Mouse (Mus musculus) urinary bladder, postnatal 10 days (tissue): Measurements from ENCODE around the gene Tprkb.
"Not testable (repeated sequence)": the region's sequence is repeated elsewhere in the genome, so short reads cannot be mapped to it uniquely, and the experiment has no call there.

ENCODE experiments used
- DNase-seq: peaks from one replicate; pipeline ENCODE4 v3.0.0; 2022; ENCODE audit warnings: low spot score

Tprkb gene

DNA sequence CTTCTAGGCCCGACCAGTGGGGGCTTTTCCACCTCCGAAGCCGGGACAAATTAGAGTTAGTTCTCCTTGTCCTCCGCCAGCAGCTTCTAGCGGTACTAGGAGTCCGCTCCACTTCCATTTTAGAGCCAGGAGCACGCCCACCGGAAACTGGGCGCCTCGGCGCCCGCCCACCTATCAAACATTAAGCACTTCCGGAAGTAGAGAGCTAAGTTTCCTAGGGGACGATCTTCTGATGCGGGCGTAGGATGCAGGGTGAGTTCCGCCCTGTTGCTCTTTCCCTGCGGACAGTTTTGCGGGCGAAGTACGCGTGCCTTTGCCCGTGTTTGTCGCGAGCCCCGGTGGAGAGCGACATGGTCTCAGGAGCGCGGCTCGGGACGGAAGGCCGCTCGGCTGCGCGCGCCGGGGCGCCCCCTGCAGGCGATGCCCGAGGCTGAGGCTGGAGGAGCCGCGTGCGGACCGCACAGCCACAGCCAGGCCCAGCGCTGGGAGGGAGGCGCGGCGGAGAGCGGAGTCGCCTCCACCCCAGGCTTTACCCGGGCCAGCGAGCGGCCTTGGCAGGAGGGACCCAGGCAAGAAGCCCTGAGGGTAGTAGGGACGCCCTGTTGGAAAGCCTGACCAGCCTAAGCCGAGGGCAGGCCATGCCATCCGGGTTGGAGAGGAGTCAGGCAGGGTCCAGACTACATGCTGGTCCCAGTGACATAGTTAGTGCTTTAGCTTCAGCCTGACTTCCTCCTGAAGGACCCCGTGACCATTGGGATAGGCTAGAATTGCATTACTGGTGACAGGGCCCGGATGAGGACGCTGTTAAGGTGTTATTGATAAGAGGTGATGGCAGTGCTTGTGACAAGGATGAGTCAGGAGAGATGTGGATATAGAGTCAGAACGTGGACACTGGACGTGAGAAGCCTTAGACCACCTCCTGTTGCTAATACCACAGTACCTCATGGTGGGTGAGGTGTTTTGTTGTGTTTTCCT lies 4.2 kb downstream of the Tprkb start, which contains the start of gene Nat8f1:
Gene Nat8f1 (minus strand): TSS at position 149 of the 975 bp plus-strand sequence.
- not testable (repeated sequence) for DNase-seq

DNA sequence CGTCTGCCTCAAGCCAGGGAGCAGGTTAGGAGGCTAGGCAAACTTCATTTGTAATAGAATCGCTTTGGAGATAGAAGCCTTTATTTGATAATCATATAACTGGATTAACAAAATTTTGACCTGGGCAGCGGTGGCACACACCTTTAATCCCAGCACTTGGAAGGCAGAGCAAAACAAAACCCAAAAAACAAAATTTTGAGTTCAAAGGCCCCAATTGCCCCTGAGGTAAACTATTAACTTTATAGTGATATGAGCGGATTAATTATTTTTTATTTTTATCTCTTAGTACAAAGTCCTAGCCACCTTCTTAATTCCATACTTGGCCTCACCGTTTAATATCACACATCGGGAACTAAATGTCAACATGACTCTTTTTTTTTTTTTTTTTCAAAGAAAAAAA lies 4.9 kb downstream of the Tprkb start:
- DNase-seq = no peak

DNA sequence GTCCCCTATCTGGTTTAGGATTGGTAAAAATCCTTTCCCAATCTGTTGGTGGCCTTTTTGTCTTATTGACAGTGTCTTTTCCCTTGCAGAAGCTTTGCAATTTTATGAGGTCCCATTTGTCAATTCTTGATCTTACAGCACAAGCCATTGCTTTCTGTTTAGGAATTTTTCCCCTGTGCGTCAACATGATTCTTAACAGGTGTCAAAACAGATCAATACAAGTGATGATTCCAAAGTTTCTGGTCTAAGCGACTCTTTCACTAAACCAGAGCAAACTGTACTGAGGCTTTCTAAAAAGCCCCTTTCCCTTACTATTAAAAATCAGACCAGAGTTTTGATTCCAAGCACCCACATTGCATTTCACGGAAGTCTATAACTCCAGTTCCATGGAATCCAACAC lies 6.7 kb downstream of the Tprkb start:
- DNase-seq = not testable (repeated sequence)

DNA sequence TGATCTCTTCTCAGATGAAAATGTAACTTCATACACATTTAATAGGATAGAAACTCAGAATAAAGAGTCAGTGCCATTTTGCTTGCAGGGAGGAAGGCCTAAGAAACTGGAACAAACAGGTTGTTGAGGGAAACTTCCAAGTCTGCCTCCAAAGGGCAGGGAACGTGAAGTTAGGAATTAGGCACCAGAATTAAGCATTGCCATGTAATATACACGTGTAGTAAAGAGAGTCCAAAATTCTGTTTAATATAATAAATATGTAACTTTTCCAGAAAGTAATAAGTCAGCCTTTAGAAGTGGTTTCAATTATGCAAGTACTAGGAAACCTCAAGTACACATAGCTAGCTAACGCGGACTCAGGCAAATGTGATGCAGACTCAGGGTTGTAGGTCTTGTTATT lies 7.7 kb downstream of the Tprkb start:
- DNase-seq = no peak

DNA sequence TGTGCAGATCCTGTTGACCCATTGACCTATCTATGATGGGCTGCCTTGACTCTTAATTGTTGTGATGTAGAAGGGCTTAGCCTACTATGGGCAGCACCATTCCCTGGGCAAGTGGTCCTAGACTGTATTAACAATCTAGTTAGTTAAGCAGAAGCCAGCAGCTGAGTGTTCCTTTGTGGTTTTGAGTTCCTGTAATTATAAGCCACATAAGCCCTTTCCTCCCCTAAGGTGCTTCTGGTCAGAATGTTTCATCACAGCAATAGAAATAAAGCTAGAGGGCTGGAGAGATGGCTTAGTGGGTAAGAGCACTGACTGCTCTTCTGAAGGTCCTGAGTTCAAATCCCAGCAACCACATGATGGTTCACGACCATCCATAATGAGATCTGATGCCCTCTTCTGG lies 12.0 kb downstream of the Tprkb start:
- no peak for DNase-seq

DNA sequence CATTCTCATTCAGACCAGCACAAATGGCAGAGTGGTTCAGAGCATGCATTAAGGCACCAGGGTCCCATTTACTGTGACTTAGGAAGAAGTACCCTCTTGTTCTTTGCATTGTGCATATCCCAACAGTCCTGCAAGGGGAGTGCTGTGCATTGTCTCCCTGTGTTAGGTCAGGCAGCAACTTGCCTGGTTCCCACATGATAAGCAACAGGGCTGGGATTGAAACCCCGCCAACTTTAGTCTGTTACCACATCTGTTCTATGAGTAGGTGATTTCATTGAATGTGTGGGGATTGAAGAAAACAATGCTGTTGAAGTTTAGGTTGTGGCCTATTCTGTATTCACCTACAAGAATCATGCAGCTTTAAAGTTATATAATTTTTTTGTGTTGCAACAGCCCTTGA lies 15.0 kb downstream of the Tprkb start:
- DNase-seq = no peak

DNA sequence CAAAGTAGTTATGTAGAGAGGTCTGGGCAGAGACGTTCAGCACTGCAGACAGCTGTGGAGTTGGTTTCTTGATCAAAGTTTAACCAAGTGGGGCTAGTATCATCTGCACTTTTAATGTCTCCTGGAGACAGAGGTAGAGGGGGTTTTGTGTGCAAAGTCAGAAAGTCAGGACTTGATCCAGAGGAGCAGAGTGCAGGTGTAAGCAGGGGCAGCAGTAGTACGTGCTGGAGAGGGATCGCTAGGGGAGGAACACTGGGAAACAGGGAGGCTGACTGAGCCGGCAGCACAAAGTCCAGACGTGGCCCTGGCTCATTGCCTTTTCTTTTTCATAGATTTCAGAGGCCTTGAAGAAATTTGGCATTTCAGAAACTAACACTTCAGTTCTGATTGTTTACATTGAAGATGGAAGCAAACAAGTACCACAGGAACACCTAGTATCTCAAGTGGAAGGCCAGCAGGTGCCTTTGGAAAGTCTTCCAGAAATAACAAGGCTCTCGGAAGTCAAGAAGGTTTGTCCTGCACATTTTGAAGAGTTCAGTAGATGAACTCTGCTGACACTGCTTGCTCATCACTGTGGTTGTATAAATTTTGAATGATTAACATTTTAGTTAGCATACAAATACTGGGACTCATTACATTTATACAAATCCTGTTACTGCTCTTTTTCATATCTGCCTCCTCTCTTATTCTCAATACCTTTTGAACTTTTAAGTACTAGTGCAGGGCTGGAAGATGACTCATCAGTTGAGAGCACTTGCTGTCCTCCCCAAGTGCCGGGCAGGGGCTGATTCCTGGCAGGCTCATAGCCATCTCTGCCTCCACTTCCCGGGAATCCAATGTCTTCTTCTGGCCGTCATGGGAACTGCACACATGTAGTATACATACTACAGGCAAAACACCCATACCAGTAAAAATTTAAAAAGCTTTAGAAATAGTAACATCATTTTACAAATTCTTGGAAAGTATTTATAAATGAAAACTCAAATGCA lies 16.1 kb downstream of the Tprkb start:
- DNase-seq = no peak

DNA sequence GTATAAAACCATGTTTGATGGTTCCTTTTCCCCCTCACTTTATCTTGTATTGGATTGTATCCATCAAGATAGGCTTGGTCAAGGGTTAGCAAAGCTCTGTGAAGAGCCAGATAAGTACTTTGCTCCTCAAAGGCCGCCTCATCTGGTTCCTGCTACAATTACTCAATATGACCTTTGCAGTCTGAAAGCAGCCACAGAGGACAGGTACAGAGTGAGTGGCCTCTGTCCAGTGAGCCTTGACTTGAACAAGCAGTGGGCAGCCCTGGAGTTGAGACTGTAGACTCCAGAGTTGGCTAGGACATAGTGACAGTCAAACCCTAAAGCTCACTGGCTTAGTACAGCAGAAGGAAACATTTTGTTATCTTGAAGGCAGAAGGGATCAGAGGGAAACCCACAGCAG lies 17.6 kb downstream of the Tprkb start:
- DNase-seq = no peak

DNA sequence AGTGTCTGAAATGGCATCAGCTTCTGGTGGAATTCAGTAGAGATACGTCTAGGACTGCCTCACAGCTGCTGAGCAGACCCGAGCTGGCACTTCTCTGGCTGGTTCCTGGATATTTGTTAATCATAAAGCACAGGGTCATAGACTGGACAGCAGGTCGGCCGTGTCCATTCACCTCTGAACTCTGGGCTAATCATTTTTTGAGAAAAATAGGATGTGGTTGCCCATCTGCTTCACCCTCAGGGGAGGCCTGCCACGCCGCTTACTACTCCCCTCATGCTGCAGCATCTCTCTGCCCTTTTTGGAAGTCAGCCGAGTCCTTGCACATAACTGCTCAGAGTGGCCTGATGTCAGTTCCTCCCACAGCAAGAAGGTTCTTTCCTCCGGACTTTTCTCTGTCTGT lies 22.4 kb downstream of the Tprkb start:
- DNase-seq = no peak

DNA sequence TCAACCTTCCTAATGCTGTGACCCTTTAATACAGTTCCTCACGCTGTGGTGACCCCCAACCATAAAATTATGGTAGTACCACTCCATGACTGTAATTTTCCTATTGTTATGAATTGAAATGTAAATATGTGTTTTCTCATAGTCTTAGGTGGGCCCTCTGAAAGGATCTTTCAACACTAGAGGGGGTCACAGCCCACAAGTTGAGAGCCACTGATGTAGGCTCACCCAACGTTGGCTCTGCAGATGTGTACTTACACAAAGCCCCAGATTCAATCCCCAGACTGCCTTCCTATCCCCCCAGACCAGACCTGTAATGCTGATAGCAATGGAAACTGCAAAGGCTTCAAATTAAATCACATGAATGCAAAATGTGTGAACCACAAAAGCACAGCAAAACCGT lies 24.0 kb downstream of the Tprkb start:
- DNase-seq = no peak

DNA sequence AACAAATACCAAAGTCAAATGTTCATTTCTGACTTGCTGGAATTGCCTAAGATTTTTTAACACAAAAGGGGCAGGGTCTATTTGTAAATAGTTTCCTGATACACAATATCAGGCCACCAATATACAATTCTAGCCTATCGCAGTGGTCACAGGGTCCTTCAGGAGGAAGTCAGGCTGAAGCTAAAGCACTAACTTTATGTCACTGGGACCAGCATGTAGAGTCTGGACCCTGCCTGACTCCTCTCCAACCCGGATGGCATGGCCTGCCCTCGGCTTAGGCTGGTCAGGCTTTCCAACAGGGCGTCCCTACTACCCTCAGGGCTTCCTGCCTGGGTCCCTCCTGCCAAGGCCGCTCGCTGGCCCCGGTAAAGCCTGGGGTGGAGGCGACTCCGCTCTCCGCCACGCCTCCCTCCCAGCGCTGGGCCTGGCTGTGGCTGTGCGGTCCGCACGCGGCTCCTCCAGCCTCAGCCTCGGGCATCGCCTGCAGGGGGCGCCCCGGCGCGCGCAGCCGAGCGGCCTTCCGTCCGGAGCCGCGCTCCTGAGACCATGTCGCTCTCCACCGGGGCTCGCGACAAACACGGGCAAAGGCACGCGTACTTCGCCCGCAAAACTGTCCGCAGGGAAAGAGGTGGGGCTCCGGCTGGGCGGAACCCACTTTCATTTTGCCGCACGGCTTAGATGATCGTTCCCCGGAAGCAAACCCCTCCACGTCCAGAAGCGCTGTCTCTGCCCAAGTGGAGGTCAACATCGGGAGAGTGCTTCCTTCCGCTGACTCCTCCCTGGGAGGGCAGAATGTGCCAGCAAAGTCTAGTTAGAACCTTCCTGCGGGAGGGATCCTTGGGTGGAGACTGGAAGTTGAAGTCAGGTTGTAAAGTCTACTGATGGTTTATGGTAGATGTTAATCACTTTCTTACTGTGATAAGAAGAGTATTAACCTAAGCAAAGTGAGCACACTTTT lies 25.1 kb downstream of the Tprkb start:
- DNase-seq = peak; percentile 49

DNA sequence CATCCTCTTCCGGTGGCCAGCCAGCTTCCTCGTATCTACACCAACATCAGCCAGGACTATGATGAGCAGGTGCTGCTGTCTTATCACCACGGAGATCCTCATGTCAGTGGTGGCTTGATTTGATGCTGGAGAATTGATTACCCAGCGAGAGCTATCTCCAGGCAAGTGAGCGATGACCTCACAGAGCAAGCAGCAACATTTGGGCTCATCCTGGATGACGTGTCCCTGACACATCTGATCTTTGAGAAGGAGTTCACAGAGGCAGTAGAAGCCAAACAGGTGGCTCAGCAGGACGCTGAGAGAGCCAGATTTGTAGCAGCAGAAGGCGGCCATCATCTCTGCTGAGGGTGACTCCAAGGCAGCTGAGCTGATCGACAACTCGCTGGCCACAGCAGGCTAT lies 27.0 kb downstream of the Tprkb start:
- DNase-seq = no peak

DNA sequence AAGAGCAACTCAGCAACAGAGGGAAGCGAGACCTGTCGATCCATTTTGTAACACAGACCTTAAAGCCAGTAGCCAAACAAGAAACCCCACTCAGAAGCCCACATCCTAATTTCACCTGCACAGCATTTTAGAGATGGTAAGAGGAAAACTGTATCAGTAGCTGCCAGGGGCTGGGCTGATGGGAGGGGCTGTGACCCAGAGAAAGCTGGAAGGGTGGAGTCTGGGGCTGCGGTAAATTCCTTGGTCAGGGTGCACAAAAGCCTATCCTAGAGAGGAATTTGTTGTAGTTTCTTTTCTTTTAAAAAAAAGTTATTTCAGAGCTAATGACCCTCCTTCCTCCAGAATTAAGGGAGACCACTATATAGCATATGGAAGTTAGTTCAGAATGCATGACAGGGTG lies 30.8 kb downstream of the Tprkb start:
- DNase-seq = no peak

DNA sequence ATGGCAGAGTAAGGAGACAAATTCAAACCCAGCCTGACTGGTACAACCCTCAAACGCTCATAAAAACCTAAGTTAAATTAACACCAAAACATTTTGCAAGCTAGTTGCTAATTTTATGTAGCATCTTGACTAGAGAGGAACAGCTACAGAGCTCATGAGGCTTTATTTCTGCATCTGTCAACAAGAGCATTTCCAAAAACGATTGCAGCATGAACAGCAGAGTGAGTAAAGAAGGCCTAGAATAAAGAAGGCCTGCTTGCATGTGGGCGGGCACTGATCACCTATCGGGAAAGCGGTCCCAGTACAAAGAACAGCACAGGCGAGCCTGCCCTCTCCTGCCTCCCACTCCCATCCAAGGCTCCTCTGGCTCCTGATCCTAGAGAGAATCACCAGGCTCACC lies 36.9 kb downstream of the Tprkb start:
- DNase-seq = no peak

DNA sequence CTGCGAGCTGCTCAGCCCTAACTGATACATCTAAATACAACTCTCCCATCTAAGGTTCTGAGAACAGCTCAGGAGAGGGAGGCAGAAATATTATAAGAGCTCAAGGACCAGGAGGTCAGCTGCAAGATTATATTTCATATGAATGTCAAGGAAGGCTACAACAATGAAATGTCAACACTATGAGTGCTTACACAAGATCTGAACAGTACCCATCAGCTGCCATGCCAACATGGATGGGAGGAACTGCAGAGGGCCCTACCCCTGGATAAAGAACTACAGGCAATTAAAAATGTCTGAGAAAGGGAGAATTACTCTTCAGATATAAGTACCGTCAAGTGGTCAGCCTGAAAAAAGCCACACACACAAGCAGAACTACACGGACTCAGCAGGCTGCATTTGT lies 45.9 kb downstream of the Tprkb start:
- DNase-seq = no peak

DNA sequence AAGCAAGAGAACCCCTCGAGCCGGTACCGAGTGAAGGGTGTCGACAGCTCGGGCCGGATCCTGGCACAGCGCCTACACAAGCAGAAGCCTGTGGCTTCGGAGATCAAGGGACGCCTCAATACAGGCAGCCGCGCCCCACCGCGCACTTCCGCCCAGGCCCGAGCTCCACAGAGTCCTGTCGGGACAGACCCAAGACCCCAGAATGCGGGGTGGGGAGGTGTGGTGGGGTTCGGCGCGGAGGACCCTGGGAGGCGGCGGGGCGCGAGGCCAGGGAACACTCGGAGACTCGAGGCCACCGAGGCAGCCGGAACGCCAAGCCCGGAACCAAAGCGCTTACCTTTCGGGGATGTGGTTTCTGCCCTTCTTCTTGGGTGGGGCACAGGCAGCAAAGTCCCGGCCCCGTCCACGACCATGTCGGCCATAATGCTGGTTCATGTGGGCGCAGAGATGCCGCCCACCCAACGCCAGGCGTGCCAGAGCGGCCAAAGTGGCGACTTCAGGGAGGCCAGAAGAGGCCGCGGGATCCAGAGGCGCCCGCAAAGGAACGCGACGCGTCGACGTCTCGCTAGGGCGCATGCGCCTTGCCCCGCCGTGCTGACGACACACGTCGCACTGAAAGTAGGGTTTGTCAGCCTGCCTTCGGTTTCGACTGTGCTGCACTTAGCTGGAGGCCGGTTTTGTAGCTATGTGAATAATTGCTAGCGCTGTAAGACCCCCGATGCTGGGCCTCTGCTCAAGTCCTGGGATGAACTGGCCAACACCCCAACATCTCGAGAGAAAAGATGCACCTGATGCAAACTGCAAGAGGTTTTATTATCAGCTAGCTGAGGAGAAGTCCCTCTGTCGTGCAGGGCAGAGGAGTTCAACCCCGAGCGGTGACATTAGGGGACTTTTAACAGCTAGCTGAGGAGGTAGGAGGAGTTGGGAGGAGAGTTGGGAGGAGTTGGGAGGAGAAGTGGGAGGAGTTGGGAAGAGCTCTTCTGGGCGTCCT lies 49.7 kb downstream of the Tprkb start, which contains the start of gene Dusp11:
Gene Dusp11 (minus strand): TSS at position 567 of the 991 bp plus-strand sequence.
- DNase-seq = peak; percentile 68

DNA sequence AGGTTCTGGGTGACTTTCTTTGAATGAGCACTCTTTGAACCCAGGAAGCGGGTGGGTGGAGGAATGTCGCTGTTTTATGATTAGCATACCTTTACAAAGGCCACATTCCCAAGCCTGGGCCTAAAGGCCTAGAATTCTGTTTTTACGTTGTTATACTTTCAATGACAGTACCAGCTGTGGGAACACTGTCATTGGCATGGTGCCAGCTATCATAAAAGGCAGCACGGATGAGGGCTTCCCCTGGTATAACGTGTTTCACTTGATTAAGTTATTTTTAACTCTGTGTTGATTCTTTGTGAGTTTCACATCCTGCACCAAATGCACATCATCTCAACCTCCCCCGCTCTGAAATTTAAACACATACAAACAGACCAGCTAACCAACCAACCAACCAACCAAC lies 54.4 kb downstream of the Tprkb start:
- not testable (repeated sequence) for DNase-seq

DNA sequence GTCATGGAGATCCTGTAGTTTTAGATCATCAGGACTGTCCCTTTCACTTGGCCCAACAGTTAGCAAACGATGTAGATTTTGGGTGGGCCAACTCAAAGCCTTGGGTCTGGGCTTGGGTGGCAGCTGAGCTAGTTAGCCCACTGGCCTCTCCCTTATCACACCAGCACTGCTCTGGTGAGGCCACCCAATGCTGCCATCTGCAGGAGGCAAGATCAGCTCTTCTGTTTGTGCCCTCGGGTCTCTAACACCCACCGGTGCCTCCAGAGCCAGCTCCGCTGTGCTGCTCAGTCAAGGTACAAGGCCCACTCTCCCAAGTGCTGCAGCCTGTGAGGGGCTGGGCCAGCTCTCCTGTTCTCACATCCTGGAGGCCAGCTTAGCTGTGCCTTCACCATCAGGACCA lies 55.0 kb downstream of the Tprkb start:
- DNase-seq = no peak

DNA sequence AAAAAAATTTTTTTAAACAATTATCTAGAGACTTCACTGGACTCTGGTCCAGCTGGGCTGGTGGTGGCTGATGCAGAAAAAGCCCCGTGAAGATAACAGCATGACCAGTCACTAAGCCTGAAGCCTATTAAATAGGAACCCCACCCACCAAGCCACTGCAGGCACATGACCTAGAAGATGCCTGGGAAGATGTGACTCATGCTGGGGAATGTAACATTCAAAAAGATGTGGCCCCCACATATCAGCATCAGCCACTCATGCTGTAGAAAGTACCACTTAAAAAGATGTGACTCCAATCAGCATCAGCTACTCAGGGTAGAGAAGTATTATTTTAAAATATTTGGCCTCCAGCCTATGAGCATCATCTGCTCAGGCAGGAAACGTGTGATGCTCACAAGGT lies 58.2 kb downstream of the Tprkb start:
- DNase-seq = no peak

DNA sequence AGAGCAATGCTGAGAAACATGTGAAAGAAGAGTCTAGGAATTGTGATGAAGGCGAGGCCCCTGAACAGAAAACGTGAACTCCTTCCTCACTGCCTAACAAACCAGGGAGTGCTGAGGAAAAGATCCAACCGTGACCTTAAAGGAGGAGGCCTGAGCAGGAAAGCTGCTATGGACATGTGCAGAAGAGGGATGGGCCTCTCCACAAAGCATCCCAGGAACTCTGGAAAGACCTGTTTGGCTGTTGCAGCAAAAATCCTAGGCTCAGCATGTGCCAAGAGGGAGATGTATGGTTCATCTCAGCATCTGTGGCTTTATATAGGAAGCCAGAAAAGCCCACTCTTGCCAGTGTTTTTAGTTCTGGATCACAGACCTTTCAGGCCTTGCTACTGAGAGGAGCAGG lies 61.0 kb downstream of the Tprkb start:
- no peak for DNase-seq
